In genomic region chr2:155385090-155385489, GRCm38 (mm10) we compare ENCODE assay signal across 8 mouse cellular contexts. TPM values are rescaled to one million over a fixed set of nuclear protein-coding genes. Genes with fewer than 3 reads are reported as not detected.
DNase-seq lines count a peak whose midpoint lies in the region; ATAC-seq and TF ChIP-seq lines count a peak whose summit lies in the region.

No protein-coding gene starts in this region.

- peak; percentile 74 for DNase-seq in adipocyte (ENCODE audit: low spot score)
- peak; percentile 92 for DNase-seq in layer of hippocampus, adult 11-12 months (ENCODE audit: low spot score)
- peak; percentile 95 for DNase-seq in lung, postnatal 0 days (ENCODE audit: low spot score)
- peak; percentile 51 for DNase-seq in retina, adult 2 months (ENCODE audit: low read depth, low spot score)
- peak; percentile 84 for DNase-seq in thymus, postnatal 25 days

- ATAC-seq in granulocyte monocyte progenitor cell, adult 5-6 weeks (replicated peaks; ENCODE audit: poor library complexity, severe bottlenecking): peak; percentile 52
- ATAC-seq in lung, postnatal 0 days: peak; percentile 45

- H3K9ac ChIP-seq in lung, postnatal 0 days (replicated peaks; ENCODE audit: low read depth): no peak overlapping the region

- 21% methylated on average over 7 of the region's 7 CpGs for WGBS in lung, postnatal 0 days

- peaks cover 12% of the 10 kb centered on the region for H3K36me3 ChIP-seq in C2C12 (ENCODE audit: control insufficient read depth, insufficient read depth)
- H3K36me3 ChIP-seq in lung, postnatal 0 days (ENCODE audit: insufficient read depth, low read length): peaks cover 28% of the 10 kb centered on the region; the same call in 1 of the 2 replicates

- no peaks in the 10 kb centered on the region for H3K79me2 ChIP-seq in C2C12 (ENCODE audit: control insufficient read depth, insufficient read depth)

- no peaks in the 10 kb centered on the region for H3K9me3 ChIP-seq in lung, postnatal 0 days (ENCODE audit: low read length)

- no peaks in the 10 kb centered on the region for H3K27me3 ChIP-seq in C2C12 (ENCODE audit: control insufficient read depth, insufficient read depth, insufficient read length)
- H3K27me3 ChIP-seq in lung, postnatal 0 days (replicated peaks; ENCODE audit: insufficient read depth, low read length): no peaks in the 10 kb centered on the region

- TF ChIP-seq EP300 in lung, postnatal 0 days (IDR thresholded peaks at IDR 0.05): no peak

- H3K4me1 ChIP-seq in cortical plate, adult 2 months (ENCODE audit: control insufficient read depth, insufficient read depth, low read length): peaks cover 9% of the 10 kb centered on the region
- peaks cover 9% of the 10 kb centered on the region; the same call in 1 of the 2 replicates for H3K4me1 ChIP-seq in lung, postnatal 0 days (ENCODE audit: insufficient read depth, low read depth, low read length)

- H3K79me3 ChIP-seq in C2C12 (ENCODE audit: low read depth): no peaks in the 10 kb centered on the region

- H3K4me2 ChIP-seq in lung, postnatal 0 days (replicated peaks; ENCODE audit: low read depth, low read length): no peak overlapping the region

- TF ChIP-seq CTCF in C2C12 (IDR thresholded peaks at IDR 0.05; ENCODE audit: control insufficient read depth, insufficient read depth, insufficient read length): peak; percentile 49
- TF ChIP-seq CTCF in cortical plate, adult 2 months (IDR thresholded peaks at IDR 0.05; ENCODE audit: extremely low read depth, insufficient read depth, low read length): peak; percentile 70
- peak; percentile 91 for TF ChIP-seq CTCF in lung, postnatal 0 days (IDR thresholded peaks at IDR 0.05)

- no peak overlapping the region for H3K4me3 ChIP-seq in C2C12 (ENCODE audit: insufficient read depth, poor library complexity, severe bottlenecking)
- no peak overlapping the region for H3K4me3 ChIP-seq in cortical plate, adult 2 months (ENCODE audit: insufficient read depth, low read length)
- no peak overlapping the region for H3K4me3 ChIP-seq in lung, postnatal 0 days (ENCODE audit: low read depth, low read length)

- no peak for TF ChIP-seq POLR2A in cortical plate, adult 2 months (IDR thresholded peaks at IDR 0.05; ENCODE audit: extremely low read depth, insufficient read depth, low read length)

- H3K27ac ChIP-seq in cortical plate, adult 2 months (ENCODE audit: insufficient read depth, low read length): no peak overlapping the region
- H3K27ac ChIP-seq in lung, postnatal 0 days (ENCODE audit: low read length): no peak overlapping the region

- H3ac ChIP-seq in C2C12 (ENCODE audit: control insufficient read depth, insufficient read length, low read depth): no peak overlapping the region

TF ChIP-seq in C2C12, 6 proteins besides CTCF, POLR2A, EP300 and RAD21:
- no peak for TF ChIP-seq MYOG (IDR thresholded peaks at IDR 0.05; ENCODE audit: control insufficient read depth, extremely low read depth, insufficient read length)
- no peak for TF ChIP-seq FOSL1 (IDR thresholded peaks at IDR 0.05; ENCODE audit: insufficient read depth, low read length, poor library complexity, severe bottlenecking)
- TF ChIP-seq MAX (IDR thresholded peaks at IDR 0.05): no peak
- no peak for TF ChIP-seq USF1 (IDR thresholded peaks at IDR 0.05; ENCODE audit: low read depth)
- no peak for TF ChIP-seq CEBPB (IDR thresholded peaks at IDR 0.05; ENCODE audit: low read depth)
- no peak for TF ChIP-seq MYOD1 (IDR thresholded peaks at IDR 0.05; ENCODE audit: control insufficient read depth, insufficient read length, low read depth)

RNA-seq across cellular contexts. Expression of gene Trp53inp2, which starts 4.2 kb away (rescaled TPM):
- polyA plus RNA-seq in C2C12 (2012; fragmentation: generic; extraction: Trizol): 13.8 TPM
- 151 and 170 TPM in 2 replicates for polyA plus RNA-seq in cortical plate, adult 2 months (2012; rRNA removed)
- 0.23 and 0.95 TPM in 2 replicates for total RNA-seq in granulocyte monocyte progenitor cell, adult 5-6 weeks (2014; fragmentation: Nextera tagmentation)
- total RNA-seq in granulocyte monocyte progenitor cell, adult 5-6 weeks (2017): 2.9 and 4.8 TPM in 2 replicates
- 30.4 and 32.6 TPM in 2 replicates for polyA plus RNA-seq in lung, postnatal 0 days (2015; fragmentation: Nextera tagmentation; extraction: Ambion mirVana)

RNA-seq across cellular contexts. Expression of gene Pigu, which starts 27.9 kb away (rescaled TPM):
- polyA plus RNA-seq in C2C12 (2012; fragmentation: generic; extraction: Trizol): 30.7 TPM
- polyA plus RNA-seq in cortical plate, adult 2 months (2012; rRNA removed): 36.9 and 39.9 TPM in 2 replicates
- total RNA-seq in granulocyte monocyte progenitor cell, adult 5-6 weeks (2014; fragmentation: Nextera tagmentation): 51.4 and 52.3 TPM in 2 replicates
- total RNA-seq in granulocyte monocyte progenitor cell, adult 5-6 weeks (2017): 44.0 TPM in 2 replicates
- 41.1 and 41.4 TPM in 2 replicates for polyA plus RNA-seq in lung, postnatal 0 days (2015; fragmentation: Nextera tagmentation; extraction: Ambion mirVana)
